Mouse (Mus musculus): ENCODE data around the gene Samd8. TPM values are rescaled to one million over a fixed set of nuclear protein-coding genes. Genes with fewer than 3 reads are reported as not detected.

Samd8 gene
- polyA plus RNA-seq, 1 experiment from 2014 or later: 16.9 TPM

- Histone ChIP-seq H3K4me3 (no peak overlapping the region), H3K27ac (replicated peaks) (no peak overlapping the region), H3K4me1 (replicated peaks) (0 out of 2 replicates have a peak, but pooled peaks cover 5% of the 10 kb centered on the region), H3K36me3 (peaks cover 21% of the 10 kb centered on the region), H3K27me3 (no peaks in the 10 kb centered on the region), H3K4me2 (no peak overlapping the region), H3K9ac (no peak overlapping the region), H3K9me3 (no peaks in the 10 kb centered on the region)
- ATAC-seq (ENCODE audit: low read depth): no peak
- 78% methylated on average over 2 of the region's 2 CpGs for WGBS
These were observed 23.6 kb downstream of the Samd8 start for GRCm38 (mm10) chr14:21773946-21774345.

- Histone ChIP-seq H3K36me3 (peaks cover 38% of the 10 kb centered on the region), H3K9me3 (no peaks in the 10 kb centered on the region), H3K4me3 (no peak overlapping the region), H3K9ac (no peak overlapping the region), H3K4me1 (replicated peaks) (no peaks in the 10 kb centered on the region), H3K27me3 (no peaks in the 10 kb centered on the region), H3K27ac (replicated peaks) (no peak overlapping the region), H3K4me2 (no peak overlapping the region)
- no peak for ATAC-seq (ENCODE audit: low read depth)
- WGBS: 93% methylated on average over 4 of the region's 4 CpGs
These were observed 25.9 kb downstream of the Samd8 start for GRCm38 (mm10) chr14:21776201-21776600.

GRCm38 (mm10) chr14:21786500-21786899, 36.2 kb downstream of the Samd8 start:
- Histone ChIP-seq H3K27ac (replicated peaks) (no peak overlapping the region), H3K4me3 (no peak overlapping the region), H3K9me3 (no peaks in the 10 kb centered on the region), H3K27me3 (no peaks in the 10 kb centered on the region), H3K9ac (no peak overlapping the region), H3K36me3 (peaks cover 35% of the 10 kb centered on the region), H3K4me2 (no peak overlapping the region), H3K4me1 (replicated peaks) (no peaks in the 10 kb centered on the region)
- ATAC-seq (ENCODE audit: low read depth): no peak
- WGBS: 91% methylated on average over 4 of the region's 4 CpGs

DNA sequence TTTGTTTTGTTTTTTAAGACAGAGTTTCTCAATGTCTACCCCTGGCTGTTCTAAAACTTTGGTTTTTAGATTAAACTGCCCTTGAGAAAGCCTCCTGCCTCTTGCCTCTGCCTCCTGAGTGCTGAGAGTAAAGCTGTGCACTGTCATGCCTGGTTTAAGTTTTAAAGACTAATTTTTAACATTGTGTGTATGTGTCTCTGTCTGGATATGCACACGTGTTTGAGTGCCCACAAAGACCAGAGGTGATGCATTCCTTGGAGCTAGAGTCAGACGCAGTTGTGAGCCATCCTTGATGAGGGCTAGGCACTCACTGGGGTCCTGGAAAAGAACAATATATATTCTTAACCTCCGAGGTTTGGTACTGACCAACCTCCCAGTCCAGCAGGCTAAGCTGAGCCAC, 37.0 kb downstream of the Samd8 start:
- Histone ChIP-seq H3K27ac (replicated peaks) (no peak overlapping the region), H3K4me1 (replicated peaks) (no peaks in the 10 kb centered on the region), H3K4me3 (no peak overlapping the region), H3K9me3 (no peaks in the 10 kb centered on the region), H3K4me2 (no peak overlapping the region), H3K36me3 (peaks cover 37% of the 10 kb centered on the region), H3K9ac (no peak overlapping the region), H3K27me3 (no peaks in the 10 kb centered on the region)
- WGBS: 87% methylated on average over 3 of the region's 3 CpGs
- ATAC-seq (ENCODE audit: low read depth): no peak

DNA sequence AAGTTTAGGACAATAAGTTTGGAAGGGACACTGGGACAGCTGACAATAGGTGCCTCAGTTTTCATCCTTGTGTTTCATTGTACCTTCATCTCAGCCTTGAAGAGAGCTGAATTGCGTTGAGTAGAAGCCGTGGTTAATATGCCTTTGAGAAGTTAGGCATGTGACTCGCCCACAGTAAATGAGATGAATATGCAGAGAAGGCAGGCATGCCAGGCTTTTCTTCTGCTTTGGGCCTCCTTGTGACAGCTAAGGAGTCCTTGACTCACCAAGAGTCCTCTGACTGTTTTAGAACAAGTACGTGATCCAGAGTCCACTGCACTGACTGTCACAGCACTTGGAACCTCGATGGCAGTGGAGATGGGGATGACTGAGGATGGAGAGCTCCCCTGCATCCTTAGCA, 37.8 kb downstream of the Samd8 start:
- H3K27ac ChIP-seq (replicated peaks): no peak overlapping the region
- H3K4me3 ChIP-seq: no peak overlapping the region
- ATAC-seq (ENCODE audit: low read depth): no peak
- no peaks in the 10 kb centered on the region for H3K4me1 ChIP-seq (replicated peaks)
- 88% methylated on average over 5 of the region's 5 CpGs for WGBS
- peaks cover 44% of the 10 kb centered on the region for H3K36me3 ChIP-seq
- no peak overlapping the region for H3K4me2 ChIP-seq
- H3K9me3 ChIP-seq: no peaks in the 10 kb centered on the region
- H3K9ac ChIP-seq: no peak overlapping the region
- no peaks in the 10 kb centered on the region for H3K27me3 ChIP-seq

DNA sequence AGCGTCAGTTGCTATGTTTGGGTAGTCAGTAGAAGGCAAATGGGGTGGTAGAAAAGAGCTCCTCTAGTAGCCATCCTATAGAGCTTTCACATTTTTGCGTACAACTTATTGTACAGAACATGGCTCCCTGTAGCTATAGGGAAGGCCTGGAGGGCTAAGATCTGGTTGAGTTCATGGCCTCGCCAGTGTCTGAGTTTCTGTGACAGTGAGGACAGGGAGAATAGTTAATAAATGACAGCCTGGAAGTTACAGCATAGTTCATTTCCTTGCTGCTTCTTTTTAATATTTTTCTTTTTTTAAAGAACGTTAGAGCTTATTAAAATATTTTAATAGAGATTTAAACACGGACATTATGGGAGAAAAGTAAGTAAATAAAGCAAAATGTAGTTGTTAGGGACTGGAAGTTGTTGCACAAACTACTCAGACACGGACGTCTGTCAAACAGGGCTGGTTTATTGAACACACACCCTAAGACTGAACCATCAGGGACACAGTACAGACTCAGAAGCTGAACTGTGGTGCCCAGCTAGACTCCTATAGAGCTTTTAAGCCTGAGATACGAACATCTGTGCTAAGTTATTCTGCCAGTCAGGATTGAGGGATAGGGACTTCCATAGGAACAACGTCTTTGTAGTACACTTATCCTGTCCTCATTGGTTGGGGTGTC, 40.4 kb downstream of the Samd8 start:
- H3K36me3 ChIP-seq: peaks cover 41% of the 10 kb centered on the region
- no peaks in the 10 kb centered on the region for H3K4me1 ChIP-seq (replicated peaks)
- H3K9me3 ChIP-seq: no peaks in the 10 kb centered on the region
- H3K27ac ChIP-seq (replicated peaks): no peak overlapping the region
- no peak overlapping the region for H3K4me3 ChIP-seq
- H3K27me3 ChIP-seq: no peaks in the 10 kb centered on the region
- ATAC-seq (ENCODE audit: low read depth): no peak
- no peak overlapping the region for H3K9ac ChIP-seq
- no peak overlapping the region for H3K4me2 ChIP-seq
- WGBS: 94% methylated on average over 9 of the region's 9 CpGs

DNA sequence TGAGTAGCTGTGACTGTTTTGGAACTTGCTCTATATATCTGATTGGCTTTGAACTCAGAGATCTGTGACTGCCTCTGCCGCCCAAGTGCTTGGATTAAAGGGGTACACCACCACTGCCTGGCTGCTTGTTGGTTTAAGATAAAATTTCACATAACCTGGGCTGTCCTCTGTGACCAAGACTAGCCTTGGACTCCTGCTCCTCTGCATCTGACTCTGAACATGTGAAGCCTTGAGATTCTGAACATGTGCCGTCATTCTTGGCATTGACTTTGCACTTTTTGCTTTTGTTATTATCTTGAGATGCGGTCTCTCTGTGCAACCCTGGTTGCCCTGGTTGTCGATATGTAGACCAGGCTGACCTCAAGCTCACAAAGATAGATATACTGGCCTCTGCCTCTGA, 41.4 kb downstream of the Samd8 start:
- no peak for ATAC-seq (ENCODE audit: low read depth)
- Histone ChIP-seq H3K27me3 (no peaks in the 10 kb centered on the region), H3K9ac (no peak overlapping the region), H3K4me1 (replicated peaks) (no peaks in the 10 kb centered on the region), H3K27ac (replicated peaks) (no peak overlapping the region), H3K9me3 (no peaks in the 10 kb centered on the region), H3K36me3 (peaks cover 36% of the 10 kb centered on the region), H3K4me3 (no peak overlapping the region), H3K4me2 (no peak overlapping the region)
- 94% methylated on average over 4 of the region's 4 CpGs for WGBS

DNA sequence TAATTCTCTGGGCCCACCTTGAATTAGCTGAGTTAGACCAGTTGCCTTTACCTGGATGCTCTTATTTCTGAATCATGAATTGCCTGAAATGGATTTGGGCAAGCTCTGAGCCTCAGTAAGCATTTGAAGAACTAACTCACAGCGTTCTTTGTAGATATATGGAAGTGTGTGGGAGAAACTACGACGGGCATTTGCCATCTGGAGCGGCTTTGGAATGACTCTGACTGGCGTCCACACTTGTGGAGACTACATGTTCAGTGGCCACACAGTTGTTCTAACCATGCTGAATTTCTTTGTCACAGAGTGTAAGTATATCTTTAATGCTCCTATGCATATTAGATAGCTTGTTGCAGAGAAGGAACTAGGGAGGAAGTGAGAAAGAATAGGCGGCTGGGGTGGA, 41.9 kb downstream of the Samd8 start:
- Histone ChIP-seq H3K9ac (no peak overlapping the region), H3K4me2 (no peak overlapping the region), H3K4me1 (replicated peaks) (no peaks in the 10 kb centered on the region), H3K27ac (replicated peaks) (no peak overlapping the region), H3K36me3 (peaks cover 34% of the 10 kb centered on the region), H3K4me3 (no peak overlapping the region), H3K27me3 (no peaks in the 10 kb centered on the region), H3K9me3 (no peaks in the 10 kb centered on the region)
- no peak for ATAC-seq (ENCODE audit: low read depth)
- WGBS: 93% methylated on average over 6 of the region's 6 CpGs

- Histone ChIP-seq H3K4me3 (no peak overlapping the region), H3K36me3 (peaks cover 10% of the 10 kb centered on the region), H3K9me3 (no peaks in the 10 kb centered on the region), H3K9ac (no peak overlapping the region), H3K4me1 (replicated peaks) (no peaks in the 10 kb centered on the region), H3K27me3 (no peaks in the 10 kb centered on the region), H3K27ac (replicated peaks) (no peak overlapping the region), H3K4me2 (no peak overlapping the region)
- 96% methylated on average over 4 of the region's 4 CpGs for WGBS
- no peak for ATAC-seq (ENCODE audit: low read depth)
These were observed 50.3 kb downstream of the Samd8 start for GRCm38 (mm10) chr14:21800641-21801040.

GRCm38 (mm10) chr14:21801624-21802023, 51.3 kb downstream of the Samd8 start:
- peaks cover 9% of the 10 kb centered on the region for H3K36me3 ChIP-seq
- ATAC-seq (ENCODE audit: low read depth): no peak
- WGBS: 87% methylated on average over 7 of the region's 7 CpGs

GRCm38 (mm10) chr14:21802543-21803206, 52.3 kb downstream of the Samd8 start:
- Histone ChIP-seq H3K4me2 (no peak overlapping the region), H3K4me1 (replicated peaks) (no peaks in the 10 kb centered on the region), H3K9me3 (no peaks in the 10 kb centered on the region), H3K27ac (replicated peaks) (no peak overlapping the region), H3K9ac (no peak overlapping the region), H3K4me3 (no peak overlapping the region), H3K36me3 (peaks cover 9% of the 10 kb centered on the region), H3K27me3 (no peaks in the 10 kb centered on the region)
- WGBS: 94% methylated on average over 6 of the region's 6 CpGs
- no peak for ATAC-seq (ENCODE audit: low read depth)

More at GRCm38 (mm10) chr14:21801624-21802023, 51.3 kb downstream of the Samd8 start:
- no peak overlapping the region for H3K4me3 ChIP-seq
- no peaks in the 10 kb centered on the region for H3K9me3 ChIP-seq
- H3K27ac ChIP-seq (replicated peaks): no peak overlapping the region
- H3K4me2 ChIP-seq: no peak overlapping the region
- H3K9ac ChIP-seq: no peak overlapping the region
- H3K27me3 ChIP-seq: no peaks in the 10 kb centered on the region
- no peaks in the 10 kb centered on the region for H3K4me1 ChIP-seq (replicated peaks)

DNA sequence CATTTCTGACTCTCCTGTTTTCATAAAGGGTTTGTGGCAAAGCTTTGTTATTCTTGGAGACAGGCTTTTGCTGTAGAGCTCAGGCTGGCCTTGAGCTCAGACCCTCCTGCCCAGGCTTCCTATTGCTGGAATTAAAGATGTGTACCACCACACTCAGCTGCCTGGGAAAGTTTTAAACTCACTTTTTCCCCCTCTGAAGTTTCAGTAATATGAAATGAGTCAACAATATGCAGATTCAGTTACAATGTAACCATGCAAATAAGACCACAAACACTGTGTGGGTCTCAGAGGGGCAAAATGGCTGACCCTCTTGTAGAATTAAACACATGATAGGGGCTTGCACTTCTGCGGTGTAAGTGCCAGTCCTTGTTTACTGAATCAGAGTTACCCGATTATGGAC, 55.9 kb downstream of the Samd8 start:
- WGBS: 89% methylated on average over 2 of the region's 2 CpGs

More for the DNA sequence above, 55.9 kb downstream of the Samd8 start:
- Histone ChIP-seq H3K27me3 (no peaks in the 10 kb centered on the region), H3K4me1 (replicated peaks) (no peaks in the 10 kb centered on the region), H3K4me2 (no peak overlapping the region), H3K36me3 (no peaks in the 10 kb centered on the region), H3K9ac (no peak overlapping the region), H3K9me3 (no peaks in the 10 kb centered on the region), H3K4me3 (no peak overlapping the region), H3K27ac (replicated peaks) (no peak overlapping the region)
- ATAC-seq (ENCODE audit: low read depth): no peak
